Comparison of ENCODE assay signal across 16 mouse cellular contexts in the genomic region with DNA sequence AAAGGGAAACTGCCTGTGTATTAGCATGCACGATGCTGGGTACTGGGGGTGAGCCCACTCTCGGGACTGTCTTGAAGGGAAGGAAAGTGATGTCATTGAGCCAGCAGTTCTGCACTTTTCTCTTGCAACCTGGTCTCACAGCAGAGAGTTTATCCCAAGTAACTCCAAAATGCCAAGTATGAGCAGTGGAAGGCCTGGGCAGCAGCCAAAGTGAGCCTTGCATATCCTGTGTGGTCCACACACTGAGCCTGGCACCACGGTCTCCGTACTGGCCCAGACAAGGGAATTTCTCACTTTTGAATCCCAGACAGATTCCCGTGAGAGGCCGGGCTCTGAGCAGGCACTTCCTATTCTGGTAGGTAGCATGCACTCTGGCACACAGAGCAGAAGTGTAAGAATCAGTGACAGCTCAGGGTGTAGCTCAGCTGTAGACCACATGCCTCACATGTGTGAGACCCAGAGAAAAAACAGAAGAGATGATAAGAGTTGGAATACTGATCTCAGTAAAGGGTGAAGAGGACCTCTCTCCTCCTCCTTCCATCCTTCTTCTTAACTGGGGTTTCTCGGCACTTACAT.
DNase-seq lines count a peak whose midpoint lies in the region; ATAC-seq and TF ChIP-seq lines count a peak whose summit lies in the region.
"Had no signal": no experiment of that assay in that cellular context is flagged by ENCODE, and none has a peak within 500 bp of the region (broad histone marks: within the 10 kb centered on the region; RNA-seq: fewer than 3 reads in every experiment).

No protein-coding gene starts in this region.

- TF ChIP-seq EP300 in heart, adult 2 months (IDR thresholded peaks at IDR 0.05; ENCODE audit: insufficient read depth, low read depth, low read length) = no peak

- peaks cover 5% of the 10 kb centered on the region for H3K4me1 ChIP-seq in heart, embryonic 16.5 days (ENCODE audit: control insufficient read depth, insufficient read depth, low read length)
- no peaks in the 10 kb centered on the region for H3K4me1 ChIP-seq in heart, adult 2 months (ENCODE audit: control insufficient read depth, insufficient read depth, low read length)
- H3K4me1 ChIP-seq in midbrain, embryonic 16.5 days (ENCODE audit: control insufficient read depth, insufficient read depth, low read length) = 0 out of 2 replicates have a peak, but pooled peaks cover 2% of the 10 kb centered on the region
- H3K4me1 ChIP-seq in liver, embryonic 11.5 days (replicated peaks; ENCODE audit: control insufficient read depth, insufficient read depth, low read length) = no peaks in the 10 kb centered on the region

- TF ChIP-seq POLR2A in heart, adult 2 months (IDR thresholded peaks at IDR 0.05; ENCODE audit: insufficient read depth, low read depth, low read length) = no peak

- no peaks in the 10 kb centered on the region for H3K27me3 ChIP-seq in heart, embryonic 16.5 days (ENCODE audit: control insufficient read depth, insufficient read depth, low read length)
- no peaks in the 10 kb centered on the region for H3K27me3 ChIP-seq in heart, adult 2 months (ENCODE audit: control insufficient read depth, insufficient read depth, low read length)
- H3K27me3 ChIP-seq in midbrain, embryonic 16.5 days (ENCODE audit: control insufficient read depth, insufficient read depth, low read depth, low read length) = no peaks in the 10 kb centered on the region
- H3K27me3 ChIP-seq in liver, embryonic 11.5 days (replicated peaks; ENCODE audit: control insufficient read depth, insufficient read depth, low read length) = no peaks in the 10 kb centered on the region
- H3K27me3 ChIP-seq: CH12.LX had no signal

- ATAC-seq in heart, embryonic 16.5 days (replicated peaks; ENCODE audit: extremely low read depth, insufficient read depth, low FRiP score) = peak; percentile 64
- peak; percentile 58; the same call in 1 of the 2 replicates for ATAC-seq in midbrain, embryonic 16.5 days
- no peak for ATAC-seq in liver, embryonic 11.5 days (replicated peaks; ENCODE audit: low FRiP score)

- no peaks in the 10 kb centered on the region for H3K9me3 ChIP-seq in heart, embryonic 16.5 days (replicated peaks; ENCODE audit: control insufficient read depth, low read length)
- no peaks in the 10 kb centered on the region for H3K9me3 ChIP-seq in midbrain, embryonic 16.5 days (replicated peaks; ENCODE audit: control insufficient read depth, low read length, poor library complexity, severe bottlenecking)
- H3K9me3 ChIP-seq in liver, embryonic 11.5 days (ENCODE audit: control insufficient read depth, low read length) = no peaks in the 10 kb centered on the region

- H3K27ac ChIP-seq in heart, embryonic 16.5 days (ENCODE audit: low read length) = peak overlapping the region; percentile 19; the same call in 1 of the 2 replicates
- no peak overlapping the region for H3K27ac ChIP-seq in heart, adult 2 months
- H3K27ac ChIP-seq in midbrain, embryonic 16.5 days (ENCODE audit: low read length) = no peak overlapping the region
- H3K27ac ChIP-seq in liver, embryonic 11.5 days (ENCODE audit: low read depth, low read length) = no peak overlapping the region
- H3K27ac ChIP-seq: layer of hippocampus, adult 2 months had no signal

- intact Hi-C loops in heart, adult 2 months (cut with DNase I) = no loop called here

- H3K4me2 ChIP-seq in heart, embryonic 16.5 days (ENCODE audit: low read depth, low read length) = no peak overlapping the region
- H3K4me2 ChIP-seq in midbrain, embryonic 16.5 days (ENCODE audit: low read length) = no peak overlapping the region
- no peak overlapping the region for H3K4me2 ChIP-seq in liver, embryonic 11.5 days

- DNase-seq in heart, adult 2 months = no peak
- DNase-seq in lung, postnatal 10 days = peak; percentile 36
- DNase-seq in lung, postnatal 36 days = no peak
- DNase-seq in fibroblast of lung, adult 2 months (ENCODE audit: low read depth) = peak; percentile 60
- no peak for DNase-seq in thymus, postnatal 36 days
- DNase-seq in liver, embryonic 11.5 days (ENCODE audit: low spot score) = no peak
- DNase-seq: adrenal gland, postnatal 14 days; cerebellum, adult 11 months; gastrocnemius, postnatal 36 days; kidney, adult 11 months; lung, adult 2 months; thymus, adult 2 months had no signal

- H3K79me2 ChIP-seq in heart, adult 2 months (replicated peaks; ENCODE audit: control insufficient read depth, insufficient read depth, low read length) = no peaks in the 10 kb centered on the region

- 34% methylated on average over 7 of the region's 7 CpGs for WGBS in heart, embryonic 16.5 days
- 31% methylated on average over 7 of the region's 7 CpGs for WGBS in heart, adult 2 months
- WGBS in midbrain, embryonic 16.5 days = 68% methylated on average over 7 of the region's 7 CpGs
- 70% methylated on average over 7 of the region's 7 CpGs for WGBS in liver, embryonic 11.5 days

- no peak overlapping the region for H3K4me3 ChIP-seq in heart, embryonic 16.5 days (ENCODE audit: low read length)
- H3K4me3 ChIP-seq in heart, adult 2 months = no peak overlapping the region
- H3K4me3 ChIP-seq in midbrain, embryonic 16.5 days (ENCODE audit: low read depth, low read length) = no peak overlapping the region
- no peak overlapping the region for H3K4me3 ChIP-seq in liver, embryonic 11.5 days (ENCODE audit: low read depth, low read length)
- H3K4me3 ChIP-seq: layer of hippocampus, adult 2 months had no signal

- H3K9ac ChIP-seq in heart, embryonic 16.5 days (ENCODE audit: low read length) = no peak overlapping the region
- no peak overlapping the region for H3K9ac ChIP-seq in heart, adult 2 months (ENCODE audit: low read depth, low read length)
- no peak overlapping the region for H3K9ac ChIP-seq in midbrain, embryonic 16.5 days (ENCODE audit: low read depth, low read length)
- no peak overlapping the region for H3K9ac ChIP-seq in liver, embryonic 11.5 days (ENCODE audit: low read depth, low read length)

- TF ChIP-seq CTCF in heart, adult 2 months (IDR thresholded peaks at IDR 0.05) = no peak

- no peaks in the 10 kb centered on the region for H3K36me3 ChIP-seq in heart, embryonic 16.5 days (ENCODE audit: control insufficient read depth, insufficient read depth)
- no peaks in the 10 kb centered on the region for H3K36me3 ChIP-seq in heart, adult 2 months (ENCODE audit: control insufficient read depth, insufficient read depth, low read length)
- H3K36me3 ChIP-seq in midbrain, embryonic 16.5 days (ENCODE audit: control insufficient read depth, insufficient read depth, low read length) = no peaks in the 10 kb centered on the region
- no peaks in the 10 kb centered on the region for H3K36me3 ChIP-seq in liver, embryonic 11.5 days (ENCODE audit: control insufficient read depth, insufficient read depth, low read length)

Comparison
In these comparisons a context has a peak if more than half of its experiments do, and no peak if none do; other contexts are left out.
1. DNase-seq: peak in lung, postnatal 10 days (single experiment) and fibroblast of lung, adult 2 months (single experiment); none in heart, adult 2 months (0 of 2), lung, postnatal 36 days (single experiment), thymus, postnatal 36 days (0 of 2) and liver, embryonic 11.5 days (single experiment).